Mouse (Mus musculus): ENCODE measurements around the gene Clec4e.
"Not testable (repeated sequence)": the region's sequence is repeated elsewhere in the genome, so short reads cannot be mapped to it uniquely, and the experiment has no call there.

Clec4e gene

DNA sequence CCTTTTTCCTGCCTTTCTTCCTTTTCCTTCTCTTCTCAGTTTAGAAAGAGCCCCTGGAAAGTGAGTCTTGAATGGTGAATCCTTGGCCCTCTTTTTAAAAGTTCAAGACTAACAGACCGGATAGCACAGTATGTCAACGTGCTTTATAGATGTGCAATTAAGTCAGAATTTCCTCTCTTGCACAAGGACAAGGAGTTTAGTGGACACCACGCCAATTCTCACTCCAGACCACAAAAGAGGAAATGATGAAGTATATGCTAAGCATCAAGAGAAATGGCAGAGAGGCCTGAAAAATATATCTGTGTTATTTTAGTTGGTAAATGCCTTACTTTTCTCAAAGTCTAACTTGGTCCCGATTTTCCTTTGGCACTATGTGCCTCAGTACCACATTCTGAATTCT is at the start of gene Clec4e:
Gene Clec4e (minus strand): TSS at position 118 of the 400 bp plus-strand sequence.
- no peak for DNase-seq

DNA sequence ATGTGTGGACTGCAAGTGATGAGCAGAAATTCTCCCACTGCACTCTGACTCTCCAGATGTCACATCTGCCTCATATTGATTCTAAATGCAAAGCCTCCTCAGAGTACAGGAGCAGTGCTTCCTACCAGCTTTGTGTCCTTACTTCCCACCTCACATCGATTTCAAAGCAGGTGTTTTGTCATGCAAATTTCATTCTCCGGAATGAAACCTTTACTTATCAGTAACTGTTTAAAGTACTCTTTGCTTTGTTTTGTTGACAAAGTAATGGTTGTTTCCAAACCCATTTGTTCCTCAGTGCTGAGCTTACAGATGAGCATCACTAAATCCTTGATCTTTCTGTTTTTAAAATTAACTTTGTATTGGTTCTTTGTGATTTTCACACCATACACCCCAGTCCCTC is 42.8 kb upstream of the Clec4e start:
- no peak for DNase-seq

DNA sequence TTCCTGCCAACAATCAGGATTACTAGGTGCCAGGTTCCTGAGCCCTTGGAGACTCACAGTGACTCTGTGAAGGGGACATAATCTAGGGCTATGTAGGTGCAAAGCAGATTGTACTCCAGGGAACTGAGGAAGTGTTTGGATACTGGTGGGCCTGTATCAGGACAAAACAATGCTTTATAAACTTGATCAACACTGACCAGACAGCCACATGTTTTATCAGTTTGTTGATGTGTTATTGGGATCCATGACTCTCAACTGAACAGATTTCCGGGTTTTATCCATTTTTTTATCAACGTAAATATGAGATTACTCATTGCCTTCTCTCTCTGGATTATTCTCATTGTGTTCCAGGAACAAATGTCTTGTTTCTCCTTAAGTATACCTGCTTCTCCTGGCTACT is 18.4 kb upstream of the Clec4e start, which contains the start of gene Vmn2r19:
Gene Vmn2r19 (plus strand): TSS at position 301 of the 400 bp plus-strand sequence.
- DNase-seq: no peak

DNA sequence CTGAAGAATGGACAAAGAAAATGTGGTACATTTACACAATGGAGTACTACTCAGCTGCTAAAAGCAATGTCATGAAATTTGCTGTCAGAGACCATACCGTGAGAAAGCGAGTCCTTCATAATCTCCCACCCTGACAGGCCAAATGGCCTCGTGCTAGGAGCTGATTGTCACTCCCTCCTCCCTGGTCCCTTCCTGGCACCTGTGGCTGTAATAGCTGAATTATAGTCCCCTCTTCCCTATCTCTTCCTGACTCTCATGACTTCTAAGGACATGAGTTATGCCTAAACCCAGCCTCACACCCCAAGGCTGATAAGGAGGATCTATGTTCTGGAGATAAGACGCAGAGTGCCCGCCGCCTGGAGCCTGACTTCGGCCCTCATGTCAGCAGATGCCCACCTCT is 16.6 kb upstream of the Clec4e start:
- DNase-seq: not testable (repeated sequence)

DNA sequence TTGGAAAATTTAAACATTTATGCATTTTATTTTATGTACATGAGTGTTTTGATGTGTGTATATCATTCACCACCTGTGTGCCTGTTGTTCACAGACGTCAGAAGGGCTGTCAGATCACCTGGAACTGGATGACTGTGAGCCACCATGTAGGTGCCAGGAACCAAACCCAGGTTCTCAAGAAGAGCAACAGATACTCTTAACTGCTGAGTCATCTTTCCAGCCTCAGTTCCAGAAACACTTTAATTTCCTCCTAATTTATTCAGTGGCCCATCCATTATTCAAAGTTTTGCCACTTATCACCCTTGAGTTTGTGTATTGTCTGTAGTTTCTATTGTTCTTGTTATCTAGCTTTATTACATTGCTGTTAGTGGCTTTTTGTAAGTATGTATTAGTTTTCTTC is 7.0 kb upstream of the Clec4e start:
- no peak for DNase-seq

DNA sequence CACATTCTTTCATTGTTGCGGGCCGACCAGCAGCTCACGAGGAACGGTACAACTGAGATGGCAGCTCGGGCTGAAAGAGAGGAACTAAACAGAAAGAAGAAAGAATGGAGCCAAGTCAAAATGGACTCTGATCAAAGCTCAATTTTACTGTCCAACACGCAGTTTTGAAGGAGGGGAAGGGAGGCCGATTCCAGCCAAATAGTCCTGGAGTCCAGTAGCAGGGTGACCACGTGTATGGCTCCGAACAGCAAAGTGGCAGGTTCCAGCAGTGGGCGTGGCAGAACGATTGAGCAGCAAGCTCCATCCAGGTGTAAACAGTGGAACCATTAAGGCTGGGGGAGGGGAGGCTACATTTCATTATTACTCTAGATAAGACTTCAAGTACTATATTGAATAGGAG is 3.8 kb upstream of the Clec4e start:
- not testable (repeated sequence) for DNase-seq

DNA sequence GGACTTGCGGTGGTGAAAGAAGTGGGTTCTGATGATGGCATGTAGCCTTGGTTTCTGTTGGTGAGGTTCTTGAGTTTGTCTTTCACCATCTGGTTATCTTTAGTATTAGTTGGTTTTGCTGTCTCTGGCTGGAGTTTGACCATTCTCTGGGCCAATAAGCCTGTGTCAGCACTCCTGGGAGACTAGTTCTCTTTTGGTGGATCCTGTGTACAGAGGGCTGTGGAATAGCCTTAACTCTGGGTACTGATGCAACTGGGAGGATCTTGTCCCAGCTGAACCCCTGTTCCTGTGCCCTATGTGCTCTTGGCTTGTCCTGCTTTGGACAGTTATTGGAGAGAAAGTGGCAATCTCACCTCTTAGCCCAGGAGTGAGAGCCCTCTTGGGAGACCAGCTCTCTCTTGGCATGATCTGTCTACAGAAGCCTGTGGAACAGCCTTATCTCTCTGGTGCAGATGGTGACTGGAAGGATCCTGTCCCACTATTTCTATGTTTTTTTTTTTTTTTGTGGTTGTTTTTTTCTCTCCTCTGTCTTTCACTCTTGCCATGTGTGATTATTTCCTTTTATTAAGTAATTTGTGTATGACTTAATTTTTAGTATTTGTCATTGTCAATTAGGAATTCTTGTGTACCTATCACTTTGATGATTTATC is 3.2 kb upstream of the Clec4e start:
- DNase-seq: no peak

DNA sequence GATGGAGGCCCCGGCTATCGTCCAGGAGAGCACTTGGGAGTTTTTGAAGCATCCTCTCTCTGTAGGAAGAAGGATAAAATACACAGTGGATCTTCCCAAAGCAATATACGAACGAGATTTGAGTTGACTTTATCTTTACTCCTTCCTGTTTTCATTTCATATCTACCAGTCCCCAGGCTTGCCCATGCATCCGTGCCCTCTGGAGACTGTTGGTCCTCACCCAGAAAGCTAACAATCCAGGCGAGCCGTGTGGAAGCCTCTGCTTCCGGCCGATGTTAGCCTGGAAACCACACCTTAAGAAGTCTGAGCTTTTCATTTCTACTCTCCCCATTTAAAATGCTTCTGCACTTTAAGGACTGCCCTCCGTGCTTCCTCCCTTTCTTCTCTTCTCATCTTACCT is 739 bp downstream of the Clec4e start:
- DNase-seq: no peak

DNA sequence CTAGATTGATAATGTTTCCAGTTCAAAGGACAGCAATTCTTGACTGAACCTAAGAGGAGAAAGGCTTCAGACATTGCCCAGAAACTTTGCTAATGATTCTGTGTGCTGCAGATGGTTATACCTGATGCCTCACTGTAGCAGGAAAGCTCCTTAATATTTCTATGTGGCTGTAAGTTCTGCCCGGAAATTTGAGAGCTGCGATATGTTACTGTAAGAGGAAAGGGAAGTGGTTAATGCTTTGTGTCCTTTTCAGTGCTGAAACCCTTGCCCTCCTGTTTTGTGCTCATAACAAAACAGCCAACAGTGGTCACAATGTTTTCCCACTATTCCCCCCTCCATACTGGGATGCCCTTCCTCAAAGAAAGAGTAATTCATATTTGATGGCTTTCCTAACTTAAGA is 3.4 kb downstream of the Clec4e start:
- no peak for DNase-seq

DNA sequence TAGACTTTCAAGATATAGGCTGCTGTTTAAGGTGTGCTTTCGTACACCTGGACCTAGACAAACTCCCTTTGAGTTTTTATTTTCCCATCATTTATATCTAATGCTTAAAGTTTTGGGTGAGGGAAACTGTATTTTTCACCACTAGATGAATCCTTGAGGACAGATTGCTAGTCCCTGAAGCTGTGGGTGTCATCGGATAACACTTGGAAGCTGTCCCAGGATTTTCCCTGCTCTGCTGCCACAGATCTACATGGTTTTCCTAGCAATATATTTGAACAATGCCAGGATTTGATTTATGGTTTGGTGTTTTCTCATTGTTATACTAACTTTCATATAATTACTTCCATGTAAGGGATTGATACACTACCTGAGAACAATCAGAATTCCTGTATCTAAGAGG is 10.2 kb downstream of the Clec4e start:
- no peak for DNase-seq

DNA sequence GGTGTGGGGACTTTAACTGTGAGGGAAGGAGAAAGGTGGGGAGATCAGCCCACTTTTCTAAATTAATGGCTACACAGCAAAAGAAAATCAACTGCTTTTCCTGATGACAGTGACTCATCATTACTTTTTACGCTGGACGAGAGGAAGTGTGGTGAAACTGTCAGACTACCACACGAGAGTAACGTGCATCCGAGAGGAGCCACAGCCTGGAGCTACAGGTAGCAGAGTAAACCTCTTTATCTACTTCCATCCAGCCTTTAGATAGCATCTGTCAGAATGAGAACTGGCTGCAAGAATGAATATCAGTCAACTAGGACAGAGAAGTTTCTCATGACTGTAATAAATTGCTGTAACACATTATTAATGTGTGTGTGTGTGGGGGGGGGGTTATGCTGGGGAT is 22.7 kb downstream of the Clec4e start:
- DNase-seq: no peak

DNA sequence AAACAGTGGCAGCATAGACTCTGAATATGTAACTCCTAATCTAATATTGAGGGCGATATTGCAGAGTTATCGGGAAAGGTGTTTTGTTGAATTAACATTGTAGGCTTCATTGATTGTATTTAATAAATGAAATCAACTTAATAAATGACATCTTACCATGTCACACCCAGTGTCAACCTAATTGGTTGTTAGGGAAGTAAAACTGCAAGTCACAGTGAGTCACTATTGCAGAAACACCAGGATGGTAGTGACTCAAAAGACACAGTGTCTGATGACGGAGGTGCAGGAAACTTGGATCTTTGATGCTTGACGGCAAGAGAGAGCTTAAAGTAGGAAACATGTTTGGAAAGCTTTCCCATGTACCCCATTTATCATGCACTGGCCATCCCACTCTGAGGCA is 23.9 kb downstream of the Clec4e start:
- no peak for DNase-seq

DNA sequence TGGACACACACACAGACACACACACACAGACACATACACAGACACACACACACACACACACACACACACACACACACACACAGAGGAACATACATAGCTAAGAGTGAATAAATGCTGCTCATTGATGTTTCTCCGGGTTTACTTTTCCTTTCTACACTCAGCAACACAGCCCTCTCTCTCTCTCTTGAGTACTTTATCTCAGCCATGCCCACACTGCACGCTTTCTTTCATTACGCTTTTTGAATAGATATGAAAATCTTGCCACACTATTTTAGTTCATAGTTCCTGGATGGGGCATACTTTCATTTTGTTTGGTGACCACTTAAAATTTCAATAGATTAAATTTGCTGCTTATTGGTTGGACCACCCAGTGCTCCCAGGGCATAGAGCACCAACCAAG is 25.5 kb downstream of the Clec4e start:
- DNase-seq: no peak

DNA sequence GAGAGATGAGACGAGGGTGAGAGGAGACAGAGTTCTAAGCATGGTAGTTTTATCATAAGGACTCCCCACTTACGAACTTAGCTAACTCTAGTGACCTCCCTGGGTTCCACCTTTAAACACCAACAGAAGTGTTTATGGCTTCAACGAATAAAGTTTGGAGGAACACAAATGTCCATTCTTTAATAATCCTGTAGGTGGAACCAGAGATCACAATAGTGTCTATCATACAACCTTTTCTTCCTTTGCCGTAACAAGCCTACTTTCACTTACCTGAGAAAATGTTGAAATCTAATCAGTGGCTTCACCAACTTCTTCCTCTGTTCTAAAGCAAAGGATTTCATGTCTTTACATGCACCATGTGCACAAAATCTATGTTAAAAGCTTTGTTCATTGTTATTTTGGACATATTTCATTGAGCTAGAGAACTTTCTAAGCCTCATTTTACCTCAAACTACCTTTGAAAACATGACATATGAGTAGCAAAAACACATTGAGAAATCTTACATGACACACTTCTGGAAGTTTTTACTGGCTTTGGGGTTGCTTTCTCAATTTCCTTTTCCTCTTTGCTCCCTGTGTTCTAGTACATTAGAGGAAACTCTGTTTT is 28.0 kb downstream of the Clec4e start, which contains the start of gene Clec4d:
Gene Clec4d (plus strand): TSS at position 557 of the 607 bp plus-strand sequence.
- no peak for DNase-seq

DNA sequence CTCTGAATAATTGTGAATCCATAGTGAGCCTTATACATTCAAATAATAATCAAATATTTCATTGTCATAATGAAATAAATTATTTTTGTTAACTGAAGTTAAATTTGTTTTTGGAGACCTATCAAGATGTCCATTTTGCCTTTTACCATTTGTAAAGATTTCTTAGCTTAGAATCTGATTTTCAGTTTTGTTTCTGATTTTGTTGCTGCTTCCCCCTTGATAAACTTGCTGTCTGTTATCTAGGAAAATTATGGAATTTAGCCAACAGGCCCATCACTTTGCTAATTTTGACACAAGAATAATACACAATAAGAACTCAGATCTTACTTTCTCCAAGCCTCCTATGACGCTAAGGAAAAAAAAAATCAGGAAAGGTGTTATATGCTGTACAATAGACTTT is 28.8 kb downstream of the Clec4e start:
- no peak for DNase-seq

DNA sequence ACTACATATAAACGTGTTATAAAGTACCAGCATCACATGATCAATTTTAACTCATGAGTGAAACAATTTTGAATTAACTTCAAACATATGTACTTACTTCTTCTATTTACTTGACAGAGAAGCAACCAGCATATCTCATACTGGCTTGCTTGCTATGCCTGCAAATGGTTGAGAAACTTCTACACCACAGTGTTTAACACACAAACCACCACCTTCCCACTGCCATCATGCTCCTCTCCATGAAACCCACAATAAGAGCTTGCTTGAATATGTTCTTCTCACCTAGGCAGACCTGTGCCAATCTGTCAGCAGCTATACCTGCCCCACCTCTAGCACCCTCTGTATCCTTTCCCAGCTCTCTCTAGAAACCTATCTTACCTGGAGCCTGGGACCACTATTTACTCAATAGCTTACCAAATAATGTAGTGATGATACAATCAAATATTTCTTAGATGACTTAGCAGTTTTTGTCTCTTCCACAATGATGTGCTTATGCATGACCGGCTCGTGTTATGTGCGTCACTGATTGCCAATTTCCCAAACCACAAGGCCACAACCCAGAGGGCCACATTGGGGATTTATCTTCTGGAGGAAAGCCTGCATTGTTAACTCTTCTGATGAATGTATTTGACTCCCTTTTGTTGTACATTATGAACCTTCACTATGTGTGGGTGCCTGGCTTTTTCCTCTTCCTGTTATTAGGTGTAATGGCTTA is 29.6 kb downstream of the Clec4e start:
- no peak for DNase-seq

DNA sequence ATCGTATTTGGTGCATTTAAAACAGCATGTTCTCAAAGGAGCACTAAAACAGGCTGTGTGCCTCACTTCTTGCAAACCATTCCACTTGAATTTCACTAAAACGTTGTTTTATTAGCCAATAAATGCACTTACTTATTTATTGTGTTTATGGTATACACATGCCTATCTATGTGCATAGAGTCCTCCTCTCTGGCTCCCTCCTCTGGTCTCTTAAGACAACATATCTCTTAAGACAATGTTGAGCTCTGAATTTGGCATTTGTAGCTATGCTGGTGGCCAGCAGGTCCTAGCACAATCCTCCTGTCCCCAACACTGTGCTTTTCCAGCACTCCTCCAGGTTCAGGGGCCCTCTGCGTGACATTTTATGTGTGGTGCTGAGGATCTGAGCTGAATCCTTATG is 30.7 kb downstream of the Clec4e start:
- no peak for DNase-seq

DNA sequence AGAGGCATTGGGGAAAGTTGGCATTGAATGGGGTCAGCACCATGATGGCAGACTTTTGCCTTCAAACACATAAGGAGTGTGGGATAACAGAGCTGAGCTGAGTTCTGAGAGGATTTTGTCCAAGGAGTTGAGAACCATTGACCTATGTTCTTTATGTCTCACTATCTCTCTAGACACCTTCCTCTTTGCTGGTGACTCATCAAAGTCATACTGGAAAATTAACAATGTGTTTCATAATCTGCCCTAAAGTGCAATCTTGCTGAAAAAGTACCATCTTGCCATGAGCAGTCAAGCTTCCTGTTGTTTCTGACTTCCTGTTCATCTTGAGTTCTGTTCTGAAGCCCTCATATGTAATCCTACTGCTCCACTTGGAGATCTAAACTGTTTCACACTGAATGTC is 36.9 kb downstream of the Clec4e start:
- DNase-seq: no peak

DNA sequence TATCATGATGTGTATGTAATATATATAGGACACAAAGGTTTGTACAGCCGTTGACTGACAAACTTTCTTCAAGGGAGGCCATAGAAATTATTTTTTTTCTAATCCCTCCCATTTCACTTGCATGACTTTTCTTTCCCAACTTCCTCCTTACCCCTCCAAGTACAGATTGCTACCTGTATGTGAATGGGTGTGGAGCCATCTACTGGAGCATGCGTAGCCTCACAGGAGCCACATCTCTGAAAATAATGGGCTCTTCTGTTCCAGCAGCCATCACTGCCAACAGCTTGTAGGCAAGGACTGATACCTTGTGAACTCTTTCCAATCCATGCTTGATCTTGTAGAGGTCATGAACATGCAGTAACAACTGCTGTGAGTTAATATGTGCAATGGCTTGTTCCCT is 40.8 kb downstream of the Clec4e start:
- not testable (repeated sequence) for DNase-seq

DNA sequence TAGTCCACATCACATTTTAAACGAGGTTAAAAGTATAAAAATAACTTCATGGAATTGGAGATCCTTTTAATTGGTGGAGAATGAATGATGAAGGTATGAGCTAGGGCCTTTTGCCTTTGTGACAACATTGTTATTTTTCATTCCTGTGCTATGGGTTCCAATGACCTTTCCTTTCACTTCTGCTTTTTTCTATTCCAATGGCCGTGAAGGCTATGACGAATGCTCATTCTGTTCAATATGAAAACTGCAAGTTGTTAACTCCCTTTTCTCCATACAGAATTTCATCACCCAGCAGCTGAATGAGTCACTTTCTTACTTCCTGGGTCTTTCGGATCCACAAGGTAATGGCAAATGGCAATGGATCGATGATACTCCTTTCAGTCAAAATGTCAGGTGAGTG is 45.5 kb downstream of the Clec4e start:
- no peak for DNase-seq

DNA sequence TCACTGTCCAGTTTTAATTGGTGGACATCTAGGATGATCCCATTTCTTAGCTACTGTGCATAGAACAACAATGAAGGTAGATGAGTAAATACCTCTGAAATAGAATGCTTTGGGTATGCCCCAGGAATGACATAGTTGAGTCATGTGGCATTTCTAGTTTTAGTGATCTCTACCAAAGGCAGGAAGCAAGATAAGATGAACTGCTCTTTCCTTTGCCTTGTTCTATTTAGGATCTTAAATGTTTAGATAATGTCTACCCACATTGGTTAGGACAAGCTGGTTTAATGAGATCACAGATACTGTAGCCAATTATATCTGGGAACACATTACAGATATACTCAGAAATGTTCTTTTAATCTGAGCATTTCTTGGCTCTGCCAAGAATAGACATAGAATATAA is 52.1 kb downstream of the Clec4e start:
- no peak for DNase-seq

Measured in embryo, embryonic 11 days (tissue).